Mouse (Mus musculus) heart, embryonic 16.5 days (tissue): ENCODE results near the gene Ranbp2. TPM values are rescaled to one million over a fixed set of nuclear protein-coding genes. Genes with fewer than 3 reads are reported as not detected.
"Not testable (repeated sequence)": the region's sequence is repeated elsewhere in the genome, so short reads cannot be mapped to it uniquely, and the experiment has no call there.

Source experiments
- ATAC-seq: fragments of 200-750 bp; cut with Nextera tagmentation; replicated peaks from 2 replicates; pipeline ENCODE4 v1.8.0; 2017; ENCODE audit warnings: moderate number of reproducible peaks; ENCODE audit not compliant: insufficient read depth, low FRiP score; ENCODE audit errors: extremely low read depth
- H3K27ac ChIP-seq: fragments of 300-500 bp; sonication (generic); 2 replicates; pipeline ENCODE4 v1.5.1; 2014; ENCODE audit warnings: mild to moderate bottlenecking, low read length, control low read depth, moderate library complexity
- H3K27me3 ChIP-seq: fragments of 300-500 bp; sonication (generic); 2 replicates; pipeline ENCODE4 v1.6.1; 2014; ENCODE audit warnings: low read length, mixed read lengths; ENCODE audit not compliant: control insufficient read depth, insufficient read depth
- H3K36me3 ChIP-seq: fragments of 300-500 bp; sonication (generic); 2 replicates; pipeline ENCODE4 v1.6.1; 2014; ENCODE audit not compliant: control insufficient read depth, insufficient read depth
- H3K4me1 ChIP-seq: fragments of 300-500 bp; sonication (generic); 2 replicates; pipeline ENCODE4 v1.6.1; 2014; ENCODE audit warnings: low read length, mixed read lengths; ENCODE audit not compliant: control insufficient read depth, insufficient read depth
- H3K4me2 ChIP-seq: fragments of 300-500 bp; sonication (generic); 2 replicates; pipeline ENCODE4 v1.6.1; 2014; ENCODE audit warnings: low read depth, mild to moderate bottlenecking, control low read depth, low read length
- H3K4me3 ChIP-seq: fragments of 300-500 bp; sonication (generic); 2 replicates; pipeline ENCODE4 v1.5.1; 2014; ENCODE audit warnings: mild to moderate bottlenecking, control low read depth, low read length
- H3K9ac ChIP-seq: fragments of 300-500 bp; sonication (generic); 2 replicates; pipeline ENCODE4 v1.6.1; 2014; ENCODE audit warnings: low read length, control low read depth
- H3K9me3 ChIP-seq: fragments of 300-500 bp; sonication (generic); replicated peaks from 2 replicates; pipeline ENCODE4 v1.6.1; 2016; ENCODE audit warnings: low read length; ENCODE audit not compliant: control insufficient read depth
- WGBS: fragments of 180-500 bp; shearing (Covaris S2); extraction: QIAGEN DNeasy Blood & Tissue Kit; methylation state at CpG from one replicate; pipeline ENCODE4 v1.1.7; 2014; 5-methylcytosine and 5-hydroxymethylcytosine counted together
- polyA plus RNA-seq: library from polyadenylated mRNA; unstranded; fragments of >200 nt; fragmentation: Nextera tagmentation; extraction: Ambion mirVana; gene quantifications from 2 replicates; pipeline ENCODE4 v1.2.1, GENCODE M21; 2015

The Ranbp2 gene
- polyA plus RNA-seq, 1 experiment from 2014 or later = 14.0 TPM

DNA sequence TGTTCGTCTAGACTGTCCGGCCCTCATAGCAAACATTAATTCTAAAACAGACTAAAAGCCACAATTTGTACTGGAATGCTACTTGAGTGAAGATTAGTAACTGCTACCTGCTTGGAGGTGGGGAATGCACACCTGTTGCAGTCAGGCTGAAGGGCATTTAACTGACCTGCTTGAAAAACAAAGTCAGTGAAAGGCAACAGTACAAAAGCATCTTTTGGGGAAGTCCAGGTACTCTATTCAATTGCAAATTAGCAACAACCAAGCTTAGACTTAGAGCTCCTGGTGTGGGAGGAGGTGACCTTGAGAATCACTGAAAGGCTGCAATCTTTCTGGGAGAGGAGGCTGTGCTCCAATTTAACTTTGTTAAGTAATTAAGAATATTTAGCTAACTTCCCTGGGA lies 85.5 kb downstream of the Ranbp2 start:
- no peak for ATAC-seq
- H3K9me3 ChIP-seq = no peaks in the 10 kb centered on the region
- H3K36me3 ChIP-seq = no peaks in the 10 kb centered on the region
- no peak overlapping the region for H3K4me2 ChIP-seq
- H3K4me3 ChIP-seq = no peak overlapping the region
- H3K9ac ChIP-seq = no peak overlapping the region
- H3K4me1 ChIP-seq = no peaks in the 10 kb centered on the region
- WGBS = 90% methylated on average over 2 of the region's 2 CpGs
- no peak overlapping the region for H3K27ac ChIP-seq
- H3K27me3 ChIP-seq = no peaks in the 10 kb centered on the region

DNA sequence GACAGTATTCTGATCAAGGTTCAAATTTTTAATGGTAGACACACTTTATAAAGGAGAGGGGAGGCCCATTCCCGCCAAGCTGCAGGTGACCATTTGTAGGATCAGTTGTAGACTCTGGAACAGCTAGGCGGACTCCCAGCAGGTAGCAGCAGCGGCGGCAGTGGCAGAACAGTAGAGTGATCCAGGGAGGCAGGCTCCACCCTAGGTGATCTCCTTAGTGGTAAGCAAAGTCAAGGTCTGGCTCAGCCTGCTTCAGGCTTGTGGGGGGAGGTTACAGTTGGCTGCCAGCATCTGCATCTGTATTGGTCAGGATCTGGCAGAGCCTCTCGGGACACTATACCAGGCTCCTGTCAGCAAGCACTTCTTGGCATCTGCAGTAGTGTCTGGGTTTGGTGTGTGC lies 89.6 kb downstream of the Ranbp2 start:
- not testable (repeated sequence) for ATAC-seq, H3K4me1 ChIP-seq, H3K27ac ChIP-seq, H3K36me3 ChIP-seq, H3K9me3 ChIP-seq, H3K9ac ChIP-seq, H3K4me3 ChIP-seq, H3K27me3 ChIP-seq, H3K4me2 ChIP-seq
- 82% methylated on average over 5 of the region's 5 CpGs for WGBS

DNA sequence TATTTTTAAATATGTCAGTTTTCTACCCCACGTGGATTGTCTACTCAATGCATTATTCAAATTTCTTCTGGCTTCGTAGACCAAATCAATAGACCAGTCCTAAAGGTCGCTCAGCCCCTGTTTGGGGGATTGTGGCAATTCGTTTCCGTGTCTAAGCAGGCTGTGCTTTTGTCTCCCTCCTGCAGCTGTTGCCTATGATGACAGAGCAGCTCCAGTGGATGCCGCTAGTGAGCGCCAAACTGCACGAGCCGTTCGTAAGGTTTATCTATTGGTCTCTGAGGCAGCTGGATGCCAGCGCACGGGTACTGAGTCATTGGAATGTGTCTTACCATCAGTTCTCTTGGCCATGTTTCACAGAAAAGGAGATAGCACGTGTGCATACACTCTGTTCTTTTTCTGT lies 93.9 kb downstream of the Ranbp2 start:
- H3K4me1 ChIP-seq = peaks cover 4% of the 10 kb centered on the region
- ATAC-seq = no peak
- H3K9ac ChIP-seq = no peak overlapping the region
- H3K4me2 ChIP-seq = no peak overlapping the region
- H3K9me3 ChIP-seq = no peaks in the 10 kb centered on the region
- no peaks in the 10 kb centered on the region; the same call in 1 of the 2 replicates for H3K36me3 ChIP-seq
- H3K4me3 ChIP-seq = no peak overlapping the region
- no peaks in the 10 kb centered on the region for H3K27me3 ChIP-seq
- WGBS = 55% methylated on average over 13 of the region's 13 CpGs
- no peak overlapping the region for H3K27ac ChIP-seq

Other genes starting within 250 kb of the Ranbp2 start
- gene AW822073, start 222.0 kb upstream of the Ranbp2 start, polyA plus RNA-seq = not detected in 2 replicates
- 0.08 TPM in 1 of 2 replicates, not detected in the other for gene Duxf3, start 214.2 kb upstream of the Ranbp2 start, polyA plus RNA-seq
- gene Gm4981, start 210.2 kb upstream of the Ranbp2 start, polyA plus RNA-seq = not detected in 2 replicates
- 34.1 and 38.1 TPM in 2 replicates for gene Gcc2, start 191.4 kb upstream of the Ranbp2 start, polyA plus RNA-seq
- 163 and 185 TPM in 2 replicates for gene Lims1, start 123.5 kb upstream of the Ranbp2 start, polyA plus RNA-seq
- 6.6 and 7.2 TPM in 2 replicates for gene Ccdc138, start 51.0 kb downstream of the Ranbp2 start, polyA plus RNA-seq
- gene Edar, start 228.7 kb downstream of the Ranbp2 start, polyA plus RNA-seq = 0.16 and 0.21 TPM in 2 replicates